Mouse (Mus musculus): Measurements from ENCODE around the gene Cyb5r3. TPM values are rescaled to one million over a fixed set of nuclear protein-coding genes. Genes with fewer than 3 reads are reported as not detected.

Gene Cyb5r3
- 10 to 100 TPM; 59.9 to 62.0 TPM for total RNA-seq (2021)

DNA sequence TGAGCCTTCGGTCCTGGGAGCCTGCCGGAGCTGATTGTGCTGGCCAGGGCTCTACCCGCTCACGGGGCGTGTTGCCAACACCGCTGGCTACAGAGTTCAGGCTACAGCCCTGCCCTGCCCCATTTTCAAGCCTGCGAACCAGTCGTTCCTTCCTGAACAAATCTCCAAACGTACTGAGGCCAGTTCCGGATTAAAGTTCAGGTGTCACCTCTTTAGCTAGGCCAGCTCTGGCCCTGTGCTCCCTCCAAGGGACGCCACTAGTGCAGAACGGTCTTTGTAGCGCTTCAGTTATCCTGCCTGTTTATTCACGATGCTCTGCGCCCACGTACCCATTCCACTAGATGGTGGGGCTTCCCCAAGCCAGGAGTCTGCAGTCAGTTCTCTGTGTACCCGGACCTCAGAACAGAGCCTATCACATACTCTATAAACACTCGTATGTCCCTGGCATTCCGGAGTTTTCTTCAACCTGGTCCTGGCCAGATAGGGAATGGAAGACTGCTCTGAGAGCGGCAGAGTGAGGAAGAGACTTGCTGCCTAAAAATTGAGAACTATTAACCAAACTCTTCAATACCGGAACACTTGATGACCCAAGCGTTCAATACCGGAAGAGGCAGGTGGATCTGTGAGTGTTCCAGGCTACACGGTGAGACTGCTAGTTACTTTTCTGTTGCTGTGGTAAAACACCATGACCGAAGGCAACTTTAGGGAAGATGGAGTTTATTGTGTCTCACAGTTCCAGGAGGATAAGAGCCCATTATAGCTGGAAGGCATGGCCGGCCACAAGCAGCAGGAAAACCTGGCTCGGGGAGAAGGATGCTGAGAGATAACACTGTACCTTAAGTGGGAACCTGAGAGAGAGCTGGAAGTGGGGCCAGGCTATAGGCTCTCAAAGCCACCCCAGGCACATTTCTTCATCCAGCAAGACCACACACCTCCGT, at the start of gene Cyb5r3:
Cyb5r3 (minus strand) TSS at position 101 of the 938 bp plus-strand sequence.
- DNase-seq (ENCODE audit: extremely low spot score in 1 of 2, low spot score in 1 of 2), result no peak

DNA sequence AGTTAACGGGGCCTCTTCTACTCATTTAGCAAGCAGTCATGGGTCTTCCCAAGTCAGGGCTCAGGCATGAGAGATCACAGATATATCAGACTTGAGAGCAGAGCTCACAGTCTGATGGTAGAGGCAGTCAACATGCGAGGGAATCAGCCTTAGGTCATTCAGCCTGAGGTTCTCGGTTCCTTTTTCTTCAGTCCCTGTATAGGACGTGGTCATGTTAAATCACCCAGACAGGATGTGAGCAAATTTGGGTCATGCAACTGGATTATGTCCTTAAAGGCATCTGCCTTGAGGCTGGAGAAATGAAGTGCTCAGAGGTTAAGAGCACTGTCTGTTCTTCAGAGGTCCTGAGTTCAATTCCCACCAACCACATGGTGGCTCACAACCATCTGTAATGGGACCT, 49.3 kb upstream of the Cyb5r3 start:
- no peak for DNase-seq (ENCODE audit: extremely low spot score in 1 of 2, low spot score in 1 of 2)

DNA sequence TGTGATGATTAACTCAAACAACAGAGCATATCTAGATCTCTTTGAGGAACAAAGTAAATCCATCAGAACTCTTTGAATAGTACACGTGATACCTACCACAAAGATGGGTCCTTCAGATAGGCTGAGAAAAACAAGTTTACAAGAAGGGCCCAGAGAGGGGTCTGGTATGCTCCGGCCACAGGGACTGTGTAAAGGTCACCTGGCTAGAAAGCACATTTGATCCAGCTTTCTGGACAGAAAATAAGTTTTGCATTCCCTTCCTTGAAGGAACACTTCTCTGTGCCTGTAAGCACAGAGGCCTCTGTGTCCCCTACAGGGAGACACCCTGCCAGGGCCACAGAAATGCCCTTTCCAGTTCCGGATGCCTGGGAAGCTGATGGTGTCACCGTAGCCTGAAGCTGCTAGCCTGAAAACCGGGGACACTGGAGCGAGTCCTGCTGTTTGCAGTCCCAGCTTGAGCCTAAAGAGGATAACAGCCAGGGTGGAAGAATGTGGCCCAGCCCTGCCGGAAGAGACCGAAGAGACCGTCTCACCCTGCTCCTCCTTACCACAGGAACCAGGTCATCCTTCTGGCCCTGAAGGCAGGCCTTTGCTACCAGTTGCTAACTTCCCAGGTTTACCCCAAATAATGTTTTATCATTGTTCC, 48.1 kb upstream of the Cyb5r3 start:
- no peak for DNase-seq (ENCODE audit: extremely low spot score in 1 of 2, low spot score in 1 of 2)

DNA sequence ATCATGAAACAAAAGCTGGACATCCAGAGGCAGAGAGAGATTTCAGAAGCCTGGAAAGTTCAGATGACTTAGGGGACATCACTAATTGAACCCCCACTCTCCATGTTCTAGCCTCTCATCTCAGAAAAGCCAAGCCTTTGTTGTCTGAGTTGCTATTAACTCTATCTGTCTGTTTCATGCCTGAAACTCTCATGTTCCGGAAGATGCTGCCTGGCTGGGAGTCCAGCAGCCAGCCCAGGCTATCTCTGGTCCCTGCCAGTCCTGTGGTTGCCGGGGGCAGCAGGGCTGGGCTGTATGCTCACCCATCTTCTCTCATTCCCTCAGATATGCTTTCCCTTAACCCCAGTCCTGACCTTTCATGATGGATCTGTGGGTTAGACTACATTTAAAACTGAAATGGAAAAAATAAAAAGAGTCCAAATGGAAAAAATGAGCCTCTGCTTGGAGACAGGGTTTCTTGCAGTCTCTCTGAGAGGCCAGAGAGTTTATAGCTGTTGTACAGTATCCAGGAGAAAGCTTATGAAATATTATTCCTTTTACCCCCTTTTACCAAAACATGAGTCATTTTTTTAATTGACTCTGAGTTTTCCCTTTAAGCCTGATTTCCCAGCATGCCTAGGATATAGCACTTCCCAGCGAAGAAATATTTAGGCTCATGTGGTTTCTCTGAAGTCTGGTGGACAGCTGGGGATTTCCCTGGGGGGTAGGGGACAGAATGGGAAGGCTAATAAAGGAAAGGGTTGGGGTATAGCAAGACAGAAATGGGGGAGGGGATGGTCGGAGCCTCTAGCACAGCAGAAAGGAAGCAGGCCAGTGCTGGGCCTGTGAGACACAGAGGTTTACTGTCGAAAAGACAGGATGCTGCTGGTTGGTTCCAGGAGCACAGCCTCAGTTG, 43.2 kb upstream of the Cyb5r3 start:
- DNase-seq (ENCODE audit: extremely low spot score in 1 of 2, low spot score in 1 of 2), result no peak

DNA sequence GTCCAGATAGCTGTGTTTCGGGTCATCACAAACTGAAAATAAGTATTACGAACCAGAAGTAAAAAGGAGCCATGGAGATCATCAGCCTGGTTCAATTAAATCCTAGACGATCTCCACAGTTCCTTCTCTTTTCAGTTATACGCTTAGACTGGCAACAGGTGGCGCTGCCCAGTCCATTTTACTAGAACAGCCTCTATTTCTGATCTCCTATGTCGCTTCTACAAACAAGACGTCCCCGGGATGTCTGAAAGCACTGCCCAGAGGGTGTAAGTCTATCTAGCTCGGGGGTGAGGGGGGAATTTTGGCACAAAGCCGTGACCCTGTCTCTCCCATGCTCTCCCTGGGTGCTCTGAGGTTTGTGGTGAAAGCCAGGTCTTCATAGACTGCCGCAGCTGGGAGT, 37.8 kb upstream of the Cyb5r3 start:
- peak in 1 of 2 experiments; percentile 65 for DNase-seq (ENCODE audit: extremely low spot score in 1 of 2, low spot score in 1 of 2)

DNA sequence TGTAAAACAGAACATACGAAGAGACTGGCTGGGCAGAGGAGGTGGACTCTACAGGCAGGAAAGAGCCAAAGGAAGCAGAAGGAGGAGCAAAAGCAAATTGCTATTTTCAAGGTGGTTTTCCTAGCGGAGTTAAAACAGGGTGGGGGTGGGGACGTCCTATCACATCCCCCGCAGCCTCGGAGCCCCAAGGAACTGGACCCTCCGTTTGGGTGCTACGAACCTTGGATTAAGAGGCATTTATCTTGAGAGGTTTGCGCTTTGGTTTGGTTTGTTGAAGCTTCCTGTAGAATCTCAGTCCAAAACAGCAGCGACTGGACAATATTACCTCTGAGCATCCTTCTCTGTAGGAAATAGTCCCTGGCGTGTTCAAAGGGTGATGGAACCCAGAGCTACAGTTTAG, 37.3 kb upstream of the Cyb5r3 start:
- no peak for DNase-seq (ENCODE audit: extremely low spot score in 1 of 2, low spot score in 1 of 2)

DNA sequence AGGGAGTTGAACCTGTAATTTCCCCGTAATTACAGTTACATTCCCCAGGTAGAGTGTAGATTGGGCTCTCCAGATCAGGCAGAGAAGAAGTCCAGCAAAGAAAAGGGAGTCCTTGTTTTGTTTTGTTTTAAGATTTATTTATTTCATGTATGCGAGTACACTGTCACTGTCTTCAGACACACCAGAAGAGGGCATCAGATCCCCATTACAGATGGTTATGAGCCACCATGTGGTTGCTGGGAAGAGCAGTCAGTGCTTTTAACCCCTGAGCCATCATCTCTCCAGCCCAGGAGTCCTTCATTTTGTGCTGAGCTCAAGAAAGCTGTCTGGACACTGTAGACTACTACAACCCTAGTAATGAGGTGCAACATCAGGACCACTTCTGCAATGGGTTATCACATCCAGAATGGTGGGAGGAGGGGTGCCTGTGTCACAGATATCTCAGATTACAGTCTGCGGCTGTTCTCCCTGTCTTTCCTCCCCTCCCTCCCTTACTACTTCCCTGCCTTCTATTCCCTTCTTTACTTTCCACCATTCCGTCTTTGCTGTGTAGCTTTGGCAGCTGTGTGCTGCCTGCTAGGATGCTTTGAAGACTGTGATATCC, 36.8 kb upstream of the Cyb5r3 start:
- no peak for DNase-seq (ENCODE audit: extremely low spot score in 1 of 2, low spot score in 1 of 2)

DNA sequence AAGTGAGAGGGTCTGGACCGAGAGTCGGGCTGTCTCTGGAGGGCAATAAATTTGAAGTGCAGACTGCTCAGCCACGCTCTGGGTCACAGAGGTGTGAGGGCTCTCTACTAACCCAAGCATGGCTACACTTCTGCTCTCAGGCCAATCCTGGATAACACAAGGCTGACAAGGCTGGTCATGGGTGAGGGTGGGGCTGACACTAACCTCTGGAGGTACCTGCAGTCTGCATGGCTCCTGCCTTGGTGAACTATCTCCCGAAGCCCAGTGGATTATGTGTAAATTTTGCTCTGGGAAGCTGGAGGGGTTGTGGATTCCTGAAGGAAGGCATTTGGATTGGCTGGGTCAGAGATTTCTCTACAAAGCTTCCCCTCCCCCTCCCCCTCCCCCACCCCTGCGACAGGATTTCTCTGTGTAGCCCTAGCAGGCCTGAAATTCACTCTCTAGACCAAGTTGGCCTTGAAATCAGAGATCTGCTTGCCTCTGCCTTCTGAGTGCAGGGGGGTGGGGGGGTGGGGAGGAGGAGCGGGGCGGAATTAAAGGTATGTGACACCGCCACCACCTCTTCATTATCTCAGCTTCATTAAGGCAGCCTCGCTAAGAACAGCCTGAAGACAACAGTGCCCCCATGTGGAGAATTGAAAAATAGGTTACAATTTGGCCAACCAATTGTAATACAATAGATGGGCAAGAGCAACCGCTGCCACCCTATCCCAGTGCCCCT, 32.5 kb upstream of the Cyb5r3 start:
- DNase-seq (ENCODE audit: extremely low spot score in 1 of 2, low spot score in 1 of 2), result peak; percentile 28 to 44

DNA sequence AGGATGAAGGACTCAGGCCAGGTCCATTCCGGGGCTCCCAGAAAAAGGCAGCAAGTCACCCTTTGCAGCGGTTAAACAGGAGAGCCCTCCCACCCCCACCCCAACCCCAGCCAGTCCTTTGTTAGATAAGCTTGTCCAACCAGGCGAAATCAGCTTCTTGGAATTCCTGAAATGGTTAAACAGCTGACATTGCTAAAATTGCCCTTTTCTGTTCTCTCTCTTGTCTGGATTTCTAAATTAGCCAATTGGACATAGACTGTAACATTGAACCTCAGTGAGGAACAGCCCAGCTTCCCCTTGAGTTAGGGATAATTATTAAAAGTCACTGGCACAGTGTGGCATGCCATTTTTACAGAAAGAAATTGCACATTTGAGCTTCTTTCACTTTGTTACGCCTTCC, 30.0 kb upstream of the Cyb5r3 start:
- no peak for DNase-seq (ENCODE audit: extremely low spot score in 1 of 2, low spot score in 1 of 2)

DNA sequence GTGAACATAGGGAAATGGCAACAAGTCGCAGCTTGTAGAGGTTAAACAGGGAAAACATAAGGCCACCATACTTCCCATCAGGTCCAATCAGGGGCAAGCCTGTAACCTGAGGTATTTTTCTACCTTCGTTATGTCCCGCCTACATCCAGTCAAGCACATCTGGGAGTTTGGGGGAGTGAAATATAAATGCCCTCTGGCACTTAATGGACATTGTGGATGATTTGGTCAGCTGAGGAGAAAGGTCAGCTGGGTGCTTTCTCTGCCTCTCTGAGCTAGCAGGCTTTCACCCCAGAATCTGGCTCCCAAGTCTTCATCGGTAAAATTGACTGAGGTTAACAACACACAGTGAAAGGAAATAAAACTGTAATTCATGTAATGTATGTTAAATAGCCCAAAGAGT, 21.0 kb upstream of the Cyb5r3 start:
- no peak for DNase-seq (ENCODE audit: extremely low spot score in 1 of 2, low spot score in 1 of 2)

DNA sequence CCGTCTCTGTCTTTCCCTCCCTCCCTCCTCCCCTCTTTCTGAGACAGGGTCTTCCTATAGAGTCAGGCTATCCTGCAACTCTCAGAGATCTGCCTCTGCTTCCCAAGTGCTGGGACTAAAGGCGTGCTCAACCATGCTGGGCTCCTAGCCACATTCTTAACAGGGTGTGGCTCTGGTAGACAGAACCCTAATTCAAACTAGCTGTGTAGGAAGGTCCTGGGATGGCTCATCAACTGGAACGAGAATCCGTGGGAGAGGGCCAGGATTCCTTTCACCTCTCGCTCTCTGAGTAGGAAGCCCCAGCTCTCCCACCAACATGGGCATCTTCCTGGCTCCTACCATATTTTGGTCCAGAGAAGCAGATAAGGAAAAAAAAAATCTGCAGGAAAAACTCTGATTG, 10.0 kb upstream of the Cyb5r3 start:
- DNase-seq (ENCODE audit: extremely low spot score in 1 of 2, low spot score in 1 of 2), result no peak

DNA sequence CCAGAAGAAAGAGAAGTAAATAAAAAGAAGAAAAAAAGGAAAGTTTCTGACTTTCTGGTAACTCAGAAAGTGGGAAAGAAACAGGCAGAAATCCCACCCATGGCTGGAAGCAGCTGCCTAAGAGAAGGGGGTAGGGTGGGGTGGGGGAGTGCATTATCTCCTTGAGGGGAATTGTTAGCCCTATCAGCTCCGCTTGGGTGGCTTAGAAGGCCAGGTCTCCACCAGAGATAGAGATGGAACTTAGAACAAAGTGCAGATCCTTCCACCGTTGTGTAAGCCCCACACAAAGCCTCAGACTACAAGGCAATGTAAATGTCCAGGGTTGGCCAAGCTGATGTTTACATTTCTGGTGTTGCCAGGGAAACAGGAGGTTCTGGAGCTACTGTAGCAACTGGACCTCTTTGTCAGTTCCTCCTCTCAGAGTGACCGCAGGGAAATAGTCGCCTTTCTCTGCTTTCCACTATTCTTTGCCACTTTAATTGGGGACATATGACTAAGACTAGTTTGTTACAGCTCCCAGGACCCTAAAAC, 9.5 kb upstream of the Cyb5r3 start:
- DNase-seq (ENCODE audit: extremely low spot score in 1 of 2, low spot score in 1 of 2), result no peak

DNA sequence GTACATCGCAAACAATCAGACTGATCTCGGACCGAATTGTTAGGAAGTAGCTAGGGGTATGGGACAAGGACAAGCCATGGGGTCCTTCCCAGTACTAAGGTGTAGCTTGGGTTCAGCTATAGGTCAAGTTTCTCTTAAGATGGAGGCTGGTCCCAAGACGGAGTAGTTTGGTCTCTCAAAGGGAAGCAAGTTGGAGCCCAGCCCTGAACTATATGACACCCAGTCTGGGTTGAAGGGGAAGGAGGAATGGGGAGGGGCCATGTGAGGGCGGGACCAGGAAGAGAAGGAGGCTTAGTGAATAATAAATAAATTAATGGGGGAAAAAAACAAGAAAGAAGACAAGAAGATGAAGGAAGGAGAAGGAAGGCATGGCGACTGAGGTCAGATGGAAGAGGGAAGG, 7.6 kb upstream of the Cyb5r3 start:
- no peak for DNase-seq (ENCODE audit: extremely low spot score in 1 of 2, low spot score in 1 of 2)

DNA sequence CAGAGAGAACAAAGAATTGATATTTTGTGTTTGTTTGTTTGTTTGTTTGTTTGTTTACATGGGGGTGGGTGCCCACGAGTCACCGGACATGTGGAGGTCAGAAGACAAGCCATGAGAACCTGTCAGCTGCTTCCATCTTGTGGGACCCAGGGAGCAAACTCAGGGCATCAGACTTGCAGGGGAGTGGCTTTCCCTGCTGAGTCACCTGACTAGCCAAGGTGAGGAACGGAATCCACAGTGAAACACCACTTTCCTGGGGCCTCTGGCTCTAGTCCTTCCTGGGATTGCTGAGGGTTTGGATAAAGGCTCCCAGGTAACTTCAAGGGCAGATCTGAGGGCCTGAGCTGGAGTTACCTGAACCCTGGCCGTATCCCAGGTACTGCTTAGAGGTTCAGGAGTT, 4.3 kb upstream of the Cyb5r3 start:
- DNase-seq (ENCODE audit: extremely low spot score in 1 of 2, low spot score in 1 of 2), result no peak

DNA sequence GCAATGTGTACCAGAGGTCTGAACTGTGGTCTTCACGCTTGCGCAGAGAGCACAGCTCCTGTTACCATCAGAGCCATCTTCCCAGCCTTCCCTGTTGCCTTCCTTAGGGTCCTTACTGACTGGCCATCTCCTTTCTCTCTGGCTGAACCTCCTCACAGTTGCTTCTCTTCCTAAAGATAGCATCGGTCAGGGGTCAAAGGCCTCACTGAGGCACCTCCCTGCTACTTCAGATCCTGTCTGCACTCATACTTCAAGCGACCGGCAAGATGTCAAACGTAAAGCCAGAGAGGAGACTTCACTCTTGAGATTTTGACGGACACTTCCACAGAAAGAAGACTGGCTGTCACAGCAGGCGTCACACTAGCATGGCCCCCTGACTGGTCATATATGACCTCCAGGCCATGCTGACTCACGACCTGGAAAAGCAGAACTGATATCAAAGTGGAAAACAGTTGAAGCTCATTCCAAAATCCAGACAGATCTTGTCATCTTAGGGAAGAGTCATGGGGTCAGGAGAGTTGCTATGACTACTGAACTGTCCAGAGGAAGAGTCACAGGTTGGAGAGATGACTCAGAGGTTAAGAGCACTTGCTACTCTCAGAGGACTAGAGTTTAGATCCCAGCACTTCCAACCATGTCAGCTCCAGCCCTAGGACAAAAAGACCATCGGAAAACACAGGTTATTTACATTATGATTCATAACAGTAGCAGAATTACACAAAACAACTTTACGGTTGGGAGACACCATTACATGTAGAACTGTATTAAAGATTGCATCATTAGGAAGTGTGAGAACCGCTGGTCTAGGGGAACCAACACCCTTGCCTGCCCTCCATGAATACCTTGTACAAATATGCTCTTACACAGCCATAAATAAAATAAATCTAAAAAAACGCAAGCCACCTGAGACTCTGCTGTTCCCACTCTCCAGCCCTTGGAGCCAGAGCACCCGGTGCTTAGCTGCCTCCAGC, 1.8 kb upstream of the Cyb5r3 start:
- DNase-seq (ENCODE audit: extremely low spot score in 1 of 2, low spot score in 1 of 2), result no peak

DNA sequence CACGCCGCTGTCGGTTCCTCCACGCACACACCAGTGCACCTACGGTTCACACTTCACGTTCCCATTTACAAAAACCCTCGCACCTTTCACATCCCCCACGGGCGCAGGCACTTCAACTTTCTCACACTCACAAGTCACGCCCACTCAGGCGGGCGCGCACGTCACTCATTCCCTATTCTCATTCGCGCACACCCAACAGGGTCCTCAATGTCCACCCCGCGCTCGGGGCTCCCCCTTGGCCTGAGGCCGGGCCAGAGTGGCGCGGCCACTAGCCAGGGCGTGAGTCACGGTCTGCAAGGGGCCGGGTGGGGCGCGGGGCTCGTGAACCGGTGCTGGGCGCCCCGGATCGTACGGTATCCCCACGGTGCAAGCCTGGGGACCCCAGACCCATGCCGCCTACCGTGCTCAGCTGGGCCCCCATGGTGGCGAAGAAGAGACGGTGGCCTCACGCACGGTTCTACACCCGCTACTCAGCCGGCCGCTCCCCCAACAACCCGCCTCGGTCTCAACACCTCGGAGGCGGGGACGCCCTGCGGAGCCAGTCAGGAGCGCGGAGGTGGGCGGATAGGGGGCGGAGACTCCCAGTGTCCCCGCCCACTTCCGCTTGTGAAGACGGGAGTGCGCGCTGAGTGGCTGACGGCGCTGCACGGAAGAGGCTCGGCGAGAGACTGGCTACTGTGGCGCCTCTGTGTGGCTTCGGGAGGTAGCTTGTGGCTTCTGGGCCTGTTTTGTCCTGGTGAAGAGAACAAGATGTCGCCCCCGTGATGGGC, 495 bp downstream of the Cyb5r3 start:
- peak; percentile 87 to 88 for DNase-seq (ENCODE audit: extremely low spot score in 1 of 2, low spot score in 1 of 2)

DNA sequence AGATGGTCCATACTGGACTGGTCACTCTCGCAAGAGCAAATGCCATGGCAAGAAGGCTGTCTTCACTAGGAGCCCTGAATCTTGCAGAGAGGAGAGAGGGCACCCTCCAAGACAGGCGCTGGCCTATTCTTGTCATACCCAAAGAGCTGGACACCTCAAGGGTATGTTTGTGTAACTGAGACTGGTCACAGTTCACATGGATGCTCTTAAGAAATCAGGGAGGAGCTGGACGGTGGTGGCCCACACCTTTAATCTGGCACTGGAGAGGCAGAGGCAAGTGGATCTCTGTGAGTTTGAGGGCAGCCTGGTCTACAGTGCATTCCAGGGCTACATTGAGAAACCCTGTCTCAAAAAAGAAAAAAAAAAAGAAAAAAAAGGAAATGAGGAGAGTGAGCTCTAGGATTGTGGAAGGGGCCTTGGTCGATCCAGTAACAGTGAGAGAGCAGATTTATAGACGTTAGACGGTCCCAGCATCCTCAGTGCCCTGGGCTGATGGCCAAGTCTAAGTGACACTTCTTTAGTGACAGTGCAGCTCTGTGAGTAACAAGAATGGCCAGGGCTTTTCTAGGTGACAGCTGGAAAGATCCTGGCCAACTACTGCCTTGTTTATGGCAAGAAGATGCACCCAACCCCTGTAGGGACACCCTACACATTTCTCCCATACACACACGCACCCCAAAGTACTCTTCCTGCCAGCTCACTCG, 1.3 kb downstream of the Cyb5r3 start:
- DNase-seq (ENCODE audit: extremely low spot score in 1 of 2, low spot score in 1 of 2), result no peak

Data from layer of hippocampus, postnatal 25 days (tissue).